9 mouse cellular contexts compared by ENCODE assay signal in genomic region chr9:107386722-107387121, GRCm38 (mm10). TPM values are rescaled to one million over a fixed set of nuclear protein-coding genes. Genes with fewer than 3 reads are reported as not detected.
DNase-seq lines count a peak whose midpoint lies in the region; ATAC-seq and TF ChIP-seq lines count a peak whose summit lies in the region.
"Had no signal": no experiment of that assay in that cellular context is flagged by ENCODE, and none has a peak within 500 bp of the region (broad histone marks: within the 10 kb centered on the region; RNA-seq: fewer than 3 reads in every experiment).

No protein-coding gene starts in this region.

- TF ChIP-seq CTCF in left cerebral cortex, adult 2 months (IDR thresholded peaks at IDR 0.05): peak; percentile 54
- peak; percentile 59; the same call in 1 of the 2 replicates for TF ChIP-seq CTCF in small intestine, adult 2 months (IDR thresholded peaks at IDR 0.05; ENCODE audit: extremely low read depth, insufficient read length, insufficient replicate concordance, low read depth, low read length)

- no peaks in the 10 kb centered on the region for H3K36me3 ChIP-seq in embryonic facial prominence, embryonic 11.5 days (replicated peaks; ENCODE audit: control insufficient read depth, insufficient read depth, low read depth, low read length)
- H3K36me3 ChIP-seq in small intestine, adult 2 months (ENCODE audit: control insufficient read depth, insufficient read depth, low read length): no peaks in the 10 kb centered on the region

- peaks cover 15% of the 10 kb centered on the region for H3K27me3 ChIP-seq in embryonic facial prominence, embryonic 11.5 days (ENCODE audit: control insufficient read depth, insufficient read depth, low read length)
- no peaks in the 10 kb centered on the region; the same call in 1 of the 2 replicates for H3K27me3 ChIP-seq in small intestine, adult 2 months (ENCODE audit: control insufficient read depth, insufficient read depth, low read length)

- TF ChIP-seq POLR2A in small intestine, adult 2 months (IDR thresholded peaks at IDR 0.05; ENCODE audit: low read depth, low read length): no peak

- no peak for DNase-seq in left cerebral cortex, adult 2 months (ENCODE audit: extremely low spot score in 1 of 2, low spot score in 2 of 2)
- DNase-seq in left cerebral cortex, adult 11 months (ENCODE audit: low spot score): no peak
- peak; percentile 42 for DNase-seq in R1 (ENCODE audit: low read depth, low spot score)
- peak; percentile 39 for DNase-seq in embryonic facial prominence, embryonic 11.5 days (ENCODE audit: low spot score)
- no peak for DNase-seq in heart, adult 18-20 months
- DNase-seq in retina, postnatal 1 day: no peak

- WGBS in embryonic facial prominence, embryonic 11.5 days: 58% methylated on average over 3 of the region's 3 CpGs
- WGBS in small intestine, adult 2 months: 50% methylated on average over 3 of the region's 3 CpGs

- H3K4me3 ChIP-seq in left cerebral cortex, adult 2 months: no peak overlapping the region
- H3K4me3 ChIP-seq in embryonic facial prominence, embryonic 11.5 days (ENCODE audit: low read depth, low read length): no peak overlapping the region
- no peak overlapping the region for H3K4me3 ChIP-seq in small intestine, adult 2 months (ENCODE audit: low read depth, low read length)

- no peak overlapping the region for H3K4me2 ChIP-seq in embryonic facial prominence, embryonic 11.5 days (ENCODE audit: low read depth, low read length)
- H3K4me2 ChIP-seq: heart, embryonic 11.5 days had no signal

- no peak overlapping the region for H3K27ac ChIP-seq in left cerebral cortex, adult 2 months
- H3K27ac ChIP-seq in embryonic facial prominence, embryonic 11.5 days (replicated peaks; ENCODE audit: low read depth, low read length): no peak overlapping the region
- H3K27ac ChIP-seq in small intestine, adult 2 months (ENCODE audit: insufficient read depth, low read depth, low read length): no peak overlapping the region

- no peak overlapping the region for H3K9ac ChIP-seq in embryonic facial prominence, embryonic 11.5 days (replicated peaks; ENCODE audit: low read length)

- ATAC-seq in embryonic facial prominence, embryonic 11.5 days (replicated peaks; ENCODE audit: insufficient number of reproducible peaks, low FRiP score, low TSS enrichment, low read depth): no peak
- ATAC-seq in granulocyte monocyte progenitor cell, adult 5-6 weeks (replicated peaks; ENCODE audit: poor library complexity, severe bottlenecking): no peak

- intact Hi-C loops in left cerebral cortex, adult 2 months (cut with DNase I): no loop called here

- H3K9me3 ChIP-seq in embryonic facial prominence, embryonic 11.5 days (replicated peaks; ENCODE audit: control insufficient read depth, low read length): no peaks in the 10 kb centered on the region

- no peaks in the 10 kb centered on the region for H3K4me1 ChIP-seq in embryonic facial prominence, embryonic 11.5 days (ENCODE audit: control insufficient read depth, insufficient read depth, low read length)
- H3K4me1 ChIP-seq in small intestine, adult 2 months (ENCODE audit: control insufficient read depth, insufficient read depth, insufficient read length, low read length): no peaks in the 10 kb centered on the region

RNA-seq across cellular contexts. Expression of gene Cacna2d2, which starts 12.7 kb away (rescaled TPM):
- total RNA-seq in left cerebral cortex, adult 2 months (2021): 10 to 100 TPM; 24.1 to 34.7 TPM
- polyA plus RNA-seq in embryonic facial prominence, embryonic 11.5 days (2014; fragmentation: Nextera tagmentation; extraction: Ambion mirVana): 0.59 and 0.63 TPM in 2 replicates
- polyA plus RNA-seq in small intestine, adult 2 months (2012; rRNA removed): 2.9 and 5.3 TPM in 2 replicates
- 0.19 TPM in 1 of 2 replicates, not detected in the other for total RNA-seq in granulocyte monocyte progenitor cell, adult 5-6 weeks (2014; fragmentation: Nextera tagmentation)
- total RNA-seq in granulocyte monocyte progenitor cell, adult 5-6 weeks (2017): 0.09 and 0.10 TPM in 2 replicates
- 10 to 100 TPM; 14.8 TPM for total RNA-seq in heart, adult 18-20 months (2021)

RNA-seq across cellular contexts. Expression of gene 6430571L13Rik, which starts 46.3 kb away (rescaled TPM):
- total RNA-seq in left cerebral cortex, adult 2 months (2021): 1 to 10 TPM; 4.3 to 4.4 TPM
- polyA plus RNA-seq in embryonic facial prominence, embryonic 11.5 days (2014; fragmentation: Nextera tagmentation; extraction: Ambion mirVana): 0.70 and 0.72 TPM in 2 replicates
- 0.10 and 0.25 TPM in 2 replicates for polyA plus RNA-seq in small intestine, adult 2 months (2012; rRNA removed)
- total RNA-seq in granulocyte monocyte progenitor cell, adult 5-6 weeks (2014; fragmentation: Nextera tagmentation): not detected in 2 replicates
- not detected in 2 replicates for total RNA-seq in granulocyte monocyte progenitor cell, adult 5-6 weeks (2017)
- 1 to 10 TPM; 3.5 to 5.3 TPM for total RNA-seq in heart, adult 18-20 months (2021)

RNA-seq across cellular contexts. Expression of gene Hemk1, which starts 48.6 kb away (rescaled TPM):
- 10 to 100 TPM; 18.6 to 21.5 TPM for total RNA-seq in left cerebral cortex, adult 2 months (2021)
- 8.2 and 11.0 TPM in 2 replicates for polyA plus RNA-seq in embryonic facial prominence, embryonic 11.5 days (2014; fragmentation: Nextera tagmentation; extraction: Ambion mirVana)
- 9.8 and 9.9 TPM in 2 replicates for polyA plus RNA-seq in small intestine, adult 2 months (2012; rRNA removed)
- total RNA-seq in granulocyte monocyte progenitor cell, adult 5-6 weeks (2014; fragmentation: Nextera tagmentation): 12.0 and 32.9 TPM in 2 replicates
- 6.0 and 11.3 TPM in 2 replicates for total RNA-seq in granulocyte monocyte progenitor cell, adult 5-6 weeks (2017)
- total RNA-seq in heart, adult 18-20 months (2021): 10 to 100 TPM; 20.4 to 22.7 TPM

Comparison
In these comparisons a context has a peak if more than half of its experiments do, and no peak if none do; other contexts are left out.
1. DNase-seq: peak in R1 (single experiment) and embryonic facial prominence, embryonic 11.5 days (single experiment); none in left cerebral cortex, adult 2 months (0 of 2), left cerebral cortex, adult 11 months (single experiment), heart, adult 18-20 months (0 of 2) and retina, postnatal 1 day (single experiment).
2. RNA of gene Cacna2d2, which starts 12.7 kb away (total RNA-seq): 24.1 to 34.7 TPM in left cerebral cortex, adult 2 months and 14.8 TPM in heart, adult 18-20 months; 0.09 to 0.19 TPM in granulocyte monocyte progenitor cell, adult 5-6 weeks; every median in the first group is over 10 times any median in the second.
3. RNA of gene 6430571L13Rik, which starts 46.3 kb away (total RNA-seq): 3.5 to 5.3 TPM in heart, adult 18-20 months and 4.3 to 4.4 TPM in left cerebral cortex, adult 2 months; not detected in granulocyte monocyte progenitor cell, adult 5-6 weeks; every median in the first group is over 4 times any median in the second.